Mouse (Mus musculus) testis, postnatal 14 days (tissue): Measurements from ENCODE around the gene Trem2.
"Not testable (repeated sequence)": the region's sequence is repeated elsewhere in the genome, so short reads cannot be mapped to it uniquely, and the experiment has no call there.

Experiments used
- DNase-seq: peaks from one replicate; pipeline ENCODE4 v3.0.0; 2021; ENCODE audit warnings: low spot score

The Trem2 gene

DNA sequence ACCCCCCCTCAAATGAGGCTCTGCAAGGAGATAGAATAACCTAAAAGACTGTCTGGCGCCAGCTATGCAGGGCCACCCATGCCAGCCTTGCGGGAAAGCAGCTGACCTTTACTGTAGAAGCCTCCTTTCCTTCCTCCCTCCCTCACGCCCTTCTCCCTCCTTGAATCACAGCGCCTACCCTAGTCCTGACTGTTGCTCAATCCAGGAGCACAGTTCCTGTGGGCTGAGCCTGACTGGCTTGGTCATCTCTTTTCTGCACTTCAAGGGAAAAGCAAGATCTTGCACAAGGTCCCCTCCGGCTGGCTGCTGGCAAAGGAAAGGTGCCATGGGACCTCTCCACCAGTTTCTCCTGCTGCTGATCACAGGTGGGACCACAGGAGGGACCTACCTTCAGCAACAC, at the start of gene Trem2:
Trem2 (plus strand) TSS at position 171 of the 400 bp plus-strand sequence.
- DNase-seq, result no peak

DNA sequence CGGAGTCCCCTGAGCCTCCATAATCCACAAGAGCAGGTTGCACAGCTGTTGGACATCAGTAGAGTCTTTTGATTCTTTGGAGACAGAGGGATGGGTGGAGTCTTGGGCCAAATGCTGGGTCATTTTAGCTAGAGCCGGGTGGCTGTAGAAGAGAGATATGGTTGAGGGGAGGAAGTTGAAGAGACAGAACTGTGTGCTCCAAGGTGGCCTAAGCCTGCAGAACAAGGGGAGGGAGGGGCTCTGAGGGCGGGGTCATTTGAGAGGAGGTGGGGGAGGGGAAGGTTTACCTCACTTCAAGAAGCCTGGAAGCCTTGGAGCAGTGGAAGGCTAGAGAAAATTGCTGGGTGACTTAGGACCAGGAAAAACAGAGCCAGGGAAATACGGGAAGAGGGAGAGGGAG, 47.0 kb upstream of the Trem2 start, which contains the start of gene Treml2:
Treml2 (plus strand) TSS at position 296 of the 400 bp plus-strand sequence.
- DNase-seq, result no peak

DNA sequence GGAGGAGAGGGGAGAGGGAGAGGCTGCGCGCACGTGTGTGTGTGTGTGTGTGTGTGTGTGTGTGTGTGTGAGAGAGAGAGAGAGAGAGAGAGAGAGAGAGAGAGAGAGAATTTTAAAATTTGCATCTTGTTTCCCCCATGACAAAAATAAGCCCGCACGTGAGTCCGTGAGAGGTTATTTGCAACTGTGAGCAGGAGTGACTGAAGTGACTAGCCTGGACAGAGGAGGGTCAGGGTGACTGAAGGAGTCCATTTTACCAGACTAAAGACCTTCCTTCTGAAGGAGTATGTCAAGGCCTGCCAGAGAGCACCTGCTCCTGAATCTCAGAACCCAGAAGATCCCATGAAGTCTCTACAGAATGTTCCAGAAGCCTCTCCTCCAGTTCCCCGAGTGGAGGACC, 46.4 kb upstream of the Trem2 start:
- no peak for DNase-seq

DNA sequence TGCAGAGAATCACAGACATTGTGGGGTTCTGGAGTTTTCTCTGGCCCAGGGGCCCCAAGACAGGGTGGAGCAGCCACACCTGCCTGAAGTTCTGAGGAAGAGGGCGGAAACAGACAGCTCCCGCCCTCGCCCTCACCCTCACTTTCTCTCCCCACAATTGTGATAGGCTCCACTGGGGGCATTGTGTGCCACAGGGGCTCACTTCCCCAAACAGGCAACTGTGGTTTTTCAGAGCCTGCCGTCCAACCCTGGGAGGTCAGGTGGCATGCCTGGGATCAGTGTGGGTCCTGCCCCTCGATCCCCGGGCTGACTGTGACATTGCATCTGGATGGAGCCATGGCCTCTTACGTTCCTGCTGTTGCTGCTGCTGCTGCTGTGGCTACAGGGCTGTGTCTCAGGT, 46.0 kb upstream of the Trem2 start:
- DNase-seq, result no peak

DNA sequence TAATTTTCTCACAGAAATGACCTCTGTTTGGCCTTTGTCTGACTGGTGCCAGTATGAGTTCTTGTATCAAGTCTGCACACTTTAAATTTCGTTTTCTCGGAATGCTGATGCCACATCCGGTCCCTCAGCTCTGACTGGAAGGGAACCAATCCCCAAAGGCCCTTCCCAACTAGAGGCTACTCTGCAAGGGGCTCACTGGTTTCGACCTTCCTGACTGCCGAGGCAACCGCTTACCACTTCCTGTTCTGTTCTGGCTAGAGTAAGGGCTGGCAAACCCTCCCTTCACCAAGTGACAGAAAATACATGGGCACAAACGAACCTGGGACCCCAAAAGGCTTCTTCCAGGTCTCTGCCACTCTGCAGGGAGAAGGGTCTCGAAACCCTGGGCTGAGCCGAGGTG, 45.3 kb upstream of the Trem2 start:
- no peak for DNase-seq

DNA sequence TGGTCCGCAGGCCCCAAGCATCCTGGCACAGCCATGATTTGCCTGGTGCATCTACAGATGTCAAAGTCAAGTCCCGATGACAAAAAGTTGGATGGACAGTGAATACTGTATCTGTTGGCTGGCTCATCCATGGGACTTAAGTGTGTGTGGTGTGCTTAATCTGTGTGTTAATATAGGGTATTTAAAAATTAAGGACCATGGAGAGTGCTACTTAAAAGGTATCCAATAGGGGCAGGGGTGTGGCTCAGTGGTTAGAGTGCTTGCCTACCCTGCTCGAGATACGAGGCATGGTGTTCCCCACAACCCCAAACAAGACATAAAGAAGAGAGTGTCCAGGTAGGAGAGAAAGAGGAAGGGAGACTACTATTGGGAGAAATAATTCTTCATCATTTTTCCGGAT, 44.4 kb upstream of the Trem2 start:
- no peak for DNase-seq

DNA sequence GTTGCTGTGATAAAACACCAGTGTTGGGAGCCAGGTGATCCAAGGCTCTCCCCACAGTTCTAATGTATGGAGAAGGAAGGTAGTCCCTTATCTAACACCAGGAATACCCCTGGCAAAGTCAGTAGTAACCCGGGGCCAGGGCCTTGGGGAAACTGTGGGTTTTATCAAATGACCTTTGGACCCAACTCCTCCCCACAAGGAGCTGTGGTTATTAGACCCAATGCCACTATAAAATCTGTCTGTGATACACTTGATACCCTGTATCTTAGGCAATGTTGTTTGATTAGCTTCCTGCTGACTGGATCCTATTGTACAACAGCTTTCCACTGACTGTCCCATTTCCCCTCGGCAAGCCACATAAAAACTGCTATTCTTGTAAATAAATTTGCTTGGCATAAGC, 34.1 kb upstream of the Trem2 start:
- DNase-seq, result no peak

DNA sequence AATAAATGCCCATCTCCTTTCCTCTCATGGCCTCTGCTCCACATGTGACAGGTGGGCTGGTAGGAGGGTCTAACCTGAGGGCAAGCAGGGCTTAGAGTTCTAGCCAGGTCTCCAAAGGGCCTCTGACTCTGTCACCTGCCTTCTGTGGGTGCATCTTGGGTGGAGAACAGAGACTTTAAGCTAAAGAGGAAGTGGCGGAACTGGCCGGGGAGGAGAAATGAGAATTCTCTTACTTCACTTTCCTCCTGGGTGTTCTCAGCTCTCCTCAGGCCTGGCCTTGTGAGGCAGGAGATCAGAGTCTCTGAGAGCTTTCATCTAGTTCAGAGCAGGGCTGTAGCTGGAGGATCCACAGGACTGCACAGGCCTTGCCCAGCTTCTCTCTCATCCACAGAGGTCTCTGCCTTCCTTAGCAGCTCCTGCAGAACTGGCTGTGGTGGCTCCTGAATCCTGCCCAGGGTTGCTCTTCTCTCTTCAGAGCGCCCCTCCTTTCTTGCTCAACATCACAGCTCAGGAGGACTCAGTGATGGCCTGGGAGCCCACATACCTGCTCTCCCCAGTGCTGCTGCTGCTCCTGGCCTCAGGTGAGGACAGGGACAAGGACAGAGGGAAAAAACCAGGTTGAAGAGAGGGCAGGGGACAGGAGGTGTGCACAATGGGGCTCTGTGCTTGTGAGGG, 30.2 kb upstream of the Trem2 start, which contains the start of gene B430306N03Rik:
B430306N03Rik (plus strand) TSS at position 237 of the 675 bp plus-strand sequence.
- DNase-seq, result not testable (repeated sequence)

DNA sequence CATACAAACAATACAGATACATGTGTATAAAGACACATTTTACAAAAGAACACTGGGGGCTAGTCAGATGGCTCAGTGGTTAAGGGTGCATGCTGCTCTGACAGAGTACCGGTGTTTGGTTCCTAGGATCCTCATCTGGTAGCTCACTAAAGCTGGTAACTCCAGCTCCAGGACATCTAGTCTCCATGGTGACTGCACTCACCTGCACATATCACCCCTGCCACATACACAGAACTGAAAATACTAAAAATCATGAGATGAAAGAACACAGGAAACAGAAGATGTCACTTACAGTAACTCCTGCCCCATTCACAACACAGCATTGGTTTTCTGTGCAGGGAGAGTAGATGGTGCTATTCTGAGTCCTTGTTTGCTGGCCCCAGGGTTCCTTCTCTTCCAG, 27.5 kb upstream of the Trem2 start:
- DNase-seq, result no peak

DNA sequence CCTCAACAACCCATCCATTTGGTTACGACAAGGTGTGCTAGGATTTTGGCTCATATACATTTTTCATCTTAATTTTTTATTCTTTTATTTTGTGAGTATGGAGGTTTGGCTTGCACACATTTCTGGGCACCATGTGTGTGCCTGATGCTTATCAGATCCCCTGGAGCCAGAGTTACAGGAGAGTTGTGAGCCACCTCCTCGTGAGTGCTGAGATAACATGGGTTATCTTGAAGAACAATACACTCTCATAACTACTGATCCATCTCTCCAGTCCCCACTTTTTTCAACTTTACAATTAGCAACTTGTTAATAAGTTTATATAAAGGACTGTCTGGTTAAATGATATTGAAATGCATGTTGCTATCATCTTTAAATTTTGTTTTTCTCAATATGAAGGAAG, 24.9 kb upstream of the Trem2 start:
- no peak for DNase-seq

DNA sequence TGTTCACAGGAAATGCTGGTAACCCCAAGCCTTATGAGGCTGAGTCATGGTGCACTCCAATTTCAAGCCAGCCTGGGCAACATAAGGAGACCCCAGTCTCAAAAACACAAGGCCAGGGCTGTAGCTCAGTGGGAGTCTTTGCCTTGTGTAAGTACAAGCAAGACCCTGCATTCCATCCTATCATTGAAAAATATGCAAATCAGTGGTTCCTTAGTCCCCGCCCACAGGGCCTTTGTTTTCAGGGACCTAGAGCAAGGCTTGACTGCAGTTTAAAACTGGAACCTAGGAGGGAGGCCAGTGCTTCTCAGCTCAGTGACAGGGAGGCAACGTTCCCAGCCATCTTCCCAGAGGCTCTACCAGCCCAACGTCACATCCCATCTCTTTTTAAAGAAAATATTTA, 23.0 kb upstream of the Trem2 start:
- DNase-seq, result no peak

DNA sequence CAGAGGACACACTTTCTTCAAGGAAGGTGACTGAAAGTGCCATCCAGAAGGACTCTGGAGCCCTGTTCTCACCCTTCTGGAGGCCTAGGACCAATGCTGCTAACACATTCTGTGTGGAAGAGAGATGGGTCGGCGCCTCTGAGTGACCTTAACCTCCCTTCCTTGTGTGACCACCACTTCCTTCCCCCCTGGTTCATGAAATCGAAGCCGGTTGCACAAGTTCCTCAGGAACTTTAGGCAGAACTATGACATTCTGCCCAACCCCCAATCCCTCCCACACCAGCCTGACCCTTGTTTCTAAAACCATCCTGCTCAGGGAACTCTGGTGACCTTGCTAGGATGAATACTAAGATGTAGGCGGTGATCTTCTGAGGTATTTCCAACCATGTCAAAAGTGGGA, 21.9 kb upstream of the Trem2 start:
- DNase-seq, result no peak

DNA sequence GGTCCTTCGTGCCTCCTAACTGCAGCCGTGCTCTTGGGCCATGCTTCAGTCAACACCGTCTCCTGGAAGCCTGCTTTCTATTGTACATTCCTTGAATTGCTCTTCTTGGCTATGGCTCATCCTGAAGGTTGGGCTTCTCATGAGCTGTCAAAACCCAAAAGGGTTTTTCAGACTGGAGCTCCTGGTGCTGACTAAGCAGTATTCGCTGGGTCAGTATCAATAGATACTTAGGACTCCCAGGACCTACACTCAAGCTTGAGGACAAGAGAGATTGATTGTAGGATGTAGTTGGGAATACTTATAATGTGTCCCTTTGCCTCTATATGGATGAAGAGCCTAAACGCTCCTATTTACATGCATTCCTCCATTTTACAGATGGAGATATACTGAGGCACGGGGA, 21.1 kb upstream of the Trem2 start:
- DNase-seq, result no peak

DNA sequence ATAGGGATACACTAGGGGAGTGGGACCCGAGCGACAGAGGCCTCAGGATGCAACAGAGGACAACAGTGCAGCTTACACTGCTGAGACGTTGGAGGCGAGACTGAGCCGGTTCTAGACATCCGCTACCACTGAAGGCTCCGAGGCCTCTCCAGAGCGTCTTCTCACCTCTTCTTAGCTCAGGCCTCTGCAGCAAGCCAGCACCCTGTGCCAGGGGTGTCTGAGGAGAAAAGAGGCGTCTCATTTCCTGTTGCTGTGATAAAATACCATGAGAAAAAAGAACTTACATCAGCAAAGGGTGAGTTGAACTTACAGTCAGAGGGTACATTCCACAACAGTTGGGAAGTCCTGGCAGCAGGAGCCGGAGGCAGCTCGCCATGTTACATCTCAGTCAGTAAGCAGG, 20.6 kb upstream of the Trem2 start:
- DNase-seq, result no peak

DNA sequence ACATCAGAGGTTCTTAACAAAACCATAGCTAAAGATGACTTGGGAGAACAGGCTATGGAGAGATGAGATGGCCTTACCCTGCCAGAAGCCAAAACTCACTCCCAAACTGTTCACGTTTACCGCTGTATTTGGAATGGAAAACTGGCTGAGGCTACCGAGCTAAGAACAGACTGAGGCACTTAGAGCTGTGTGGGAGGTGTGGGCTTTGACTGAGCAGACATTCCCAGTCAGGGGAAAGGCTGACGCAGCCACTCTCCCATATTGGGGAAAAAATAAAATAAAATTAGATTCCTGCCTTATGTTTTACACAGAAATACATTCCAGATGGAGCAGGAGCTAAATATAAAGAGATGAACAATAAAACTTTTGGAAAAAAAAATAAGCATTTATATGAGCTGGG, 19.5 kb upstream of the Trem2 start:
- no peak for DNase-seq

DNA sequence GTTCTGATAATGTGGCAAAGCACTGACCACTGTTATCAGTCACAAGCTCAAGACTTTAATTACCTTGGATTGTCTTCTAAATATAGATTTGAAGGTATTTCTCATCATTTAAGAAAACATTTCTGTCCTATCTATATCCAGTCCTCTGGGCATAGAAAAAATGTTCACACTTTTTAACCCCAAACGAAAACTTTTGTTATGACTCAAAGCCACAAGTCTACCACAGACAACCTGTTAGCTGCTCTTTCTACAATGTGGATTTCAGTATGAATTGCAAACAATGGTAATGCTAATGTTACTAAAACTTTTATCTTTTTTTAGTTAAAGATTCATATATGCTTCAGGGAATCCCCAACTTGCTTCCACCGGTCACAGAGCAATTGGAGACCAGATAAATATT, 13.7 kb upstream of the Trem2 start:
- DNase-seq, result no peak

DNA sequence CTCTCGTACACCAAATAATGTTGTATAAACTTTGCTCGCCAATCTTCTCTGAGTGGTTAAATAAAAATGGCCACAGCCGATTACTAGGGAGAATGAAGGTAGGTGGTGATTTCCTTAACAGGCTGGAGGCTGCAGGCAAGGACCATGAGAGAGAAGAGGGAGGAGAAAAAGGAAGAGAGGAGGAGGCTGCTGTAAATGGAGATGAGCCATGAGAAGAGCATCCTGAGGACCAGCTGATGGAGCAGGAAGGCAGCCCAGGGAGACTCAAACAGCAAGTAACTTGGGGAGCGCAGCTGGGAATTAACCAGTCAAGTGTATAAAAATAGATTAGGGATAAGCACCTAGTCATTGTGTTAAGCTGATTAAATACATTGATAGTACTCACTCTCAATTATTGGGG, 12.0 kb upstream of the Trem2 start:
- no peak for DNase-seq

DNA sequence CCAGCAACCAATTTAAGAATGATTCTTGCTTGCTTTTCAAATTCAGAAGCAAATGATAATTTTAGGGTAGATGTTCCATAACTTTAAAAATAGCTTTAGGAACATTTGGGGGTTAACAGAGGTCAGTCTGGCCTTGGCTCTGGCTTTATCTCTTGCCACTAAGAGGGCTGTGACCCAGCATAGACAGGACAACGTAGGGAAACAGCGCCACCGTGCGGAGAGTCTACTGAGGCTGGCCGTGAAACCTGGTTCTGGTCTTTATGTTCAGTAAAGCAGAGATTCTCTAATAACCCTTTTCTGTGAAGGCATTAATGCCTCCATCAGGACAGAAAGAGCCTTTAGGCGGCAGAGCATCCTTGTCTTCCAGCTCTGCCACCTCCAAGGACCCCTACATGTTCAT, 9.3 kb upstream of the Trem2 start:
- DNase-seq, result peak; percentile 46

DNA sequence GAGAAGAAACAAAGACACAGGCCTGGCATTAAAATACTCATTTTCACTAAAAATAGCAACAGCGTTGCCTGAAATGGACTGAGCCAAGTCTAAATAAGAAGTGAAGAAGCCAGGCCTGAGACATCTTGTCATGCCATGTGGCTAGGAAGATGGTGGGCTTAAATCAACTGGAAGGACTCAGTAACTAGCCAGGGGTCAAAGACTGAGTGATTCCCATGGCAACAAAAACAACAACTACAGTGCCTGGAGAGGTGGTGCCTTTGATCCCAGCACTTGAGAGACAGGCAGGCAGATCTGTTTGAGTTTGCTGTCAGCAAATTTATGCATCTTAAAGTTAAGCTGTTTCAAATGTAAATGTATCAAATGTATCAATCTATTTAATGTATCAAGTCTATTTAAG, 5.9 kb upstream of the Trem2 start:
- no peak for DNase-seq

DNA sequence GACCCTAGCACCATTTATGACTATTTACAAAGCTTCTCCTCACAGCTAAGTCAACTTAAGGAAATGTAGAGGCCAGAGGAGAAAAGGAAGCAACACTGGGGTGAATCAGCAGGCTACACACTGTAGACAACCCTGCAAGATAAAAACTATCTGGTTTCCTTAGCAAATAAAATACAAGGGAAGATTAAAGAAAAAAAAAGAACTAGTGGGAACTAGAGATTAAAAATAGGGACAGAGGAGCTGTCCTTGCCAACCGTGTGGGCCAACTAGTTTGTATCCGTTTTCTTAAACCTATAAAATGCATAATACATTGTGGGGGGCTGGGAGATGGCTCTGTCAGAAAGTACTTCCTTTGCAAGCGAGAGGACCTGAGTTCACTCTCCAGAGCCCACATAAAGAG, 4.3 kb upstream of the Trem2 start:
- DNase-seq, result no peak

DNA sequence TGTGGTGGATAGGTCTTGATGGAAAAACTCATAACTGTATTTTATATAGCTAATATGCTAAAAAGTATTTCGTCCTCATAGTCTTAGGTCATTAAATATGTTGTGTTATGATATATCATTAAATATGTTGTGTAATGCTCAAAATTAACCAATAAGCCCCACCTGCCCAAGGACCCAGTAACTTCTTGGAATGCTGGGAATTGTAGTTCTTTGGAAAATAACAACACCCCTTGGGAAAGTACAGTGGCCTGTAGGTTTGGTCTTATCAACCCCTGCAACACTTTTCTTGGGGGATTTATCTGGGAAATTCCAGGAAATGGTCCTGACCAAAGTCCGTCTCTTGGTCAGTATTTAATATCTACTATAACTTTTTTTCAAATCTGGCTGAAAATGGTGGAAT, 3.1 kb upstream of the Trem2 start:
- DNase-seq, result no peak

DNA sequence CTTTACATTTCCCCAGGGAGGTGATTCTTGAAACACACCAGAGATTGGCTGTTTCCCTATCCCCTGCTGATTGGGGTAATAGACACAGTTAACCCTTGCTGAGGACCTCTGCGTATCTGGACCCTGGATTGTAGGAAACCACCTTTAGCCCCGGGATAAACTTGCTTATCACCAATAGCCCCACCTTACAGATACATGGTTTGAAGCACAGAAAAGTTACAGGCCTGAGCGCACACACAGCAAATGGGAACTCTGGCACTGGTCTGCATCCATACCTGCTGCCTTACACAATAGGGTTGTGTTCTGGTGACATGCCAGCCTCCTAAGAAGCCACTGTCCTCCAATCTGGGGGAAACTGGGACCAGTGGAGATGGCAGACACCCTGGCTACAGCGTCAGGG, 377 bp upstream of the Trem2 start:
- no peak for DNase-seq

DNA sequence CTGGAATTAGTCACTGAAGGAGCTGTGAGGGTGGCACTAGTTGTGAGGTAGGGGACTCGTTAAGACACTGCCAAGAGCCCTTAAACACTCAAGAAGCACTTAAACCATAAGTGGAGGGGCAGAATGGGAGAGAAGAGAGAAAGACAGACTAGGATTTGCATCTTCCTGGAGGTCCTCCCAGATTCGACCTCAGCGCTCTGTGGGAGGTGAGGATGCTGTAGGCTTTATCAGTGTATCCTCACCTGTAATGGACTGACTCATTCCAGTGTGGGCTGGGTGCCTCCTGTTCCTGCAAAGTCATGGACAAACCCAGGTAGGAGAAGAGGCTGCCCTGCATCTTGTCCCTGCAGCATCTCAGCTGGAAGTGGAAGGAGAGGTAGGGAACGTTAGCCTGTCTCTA, 633 bp downstream of the Trem2 start:
- DNase-seq, result no peak

DNA sequence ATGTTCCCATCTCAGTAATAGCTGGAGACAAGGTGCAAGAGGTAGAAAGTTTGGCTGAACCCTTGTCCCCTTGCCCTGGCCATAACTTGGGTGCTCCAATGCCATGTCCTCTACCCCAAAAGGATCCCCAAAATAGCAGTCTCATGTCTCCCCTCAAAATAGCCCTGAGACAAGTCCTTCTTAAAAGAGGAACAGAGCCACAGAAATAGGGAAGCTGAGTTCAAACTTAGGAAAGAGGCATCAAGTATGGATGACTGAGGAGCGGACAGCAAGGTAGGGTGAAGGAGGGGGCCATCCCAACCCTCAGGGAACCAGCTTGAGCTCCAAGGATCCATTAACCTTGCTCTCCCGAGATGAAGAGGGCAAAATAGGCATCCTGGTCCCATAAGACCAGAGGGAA, 1.1 kb downstream of the Trem2 start:
- no peak for DNase-seq
